Mouse (Mus musculus) kidney, postnatal 0 days (tissue): ENCODE results near the gene Sbpl. TPM values are rescaled to one million over a fixed set of nuclear protein-coding genes. Genes with fewer than 3 reads are reported as not detected.

ENCODE experiments used
- ATAC-seq: fragments of 200-750 bp; cut with Nextera tagmentation; replicated peaks from 2 replicates; pipeline ENCODE4 v1.8.0; 2017; ENCODE audit warnings: low read depth, moderate number of reproducible peaks, moderate TSS enrichment, moderate library complexity; ENCODE audit not compliant: low FRiP score
- DNase-seq: peaks from one replicate; pipeline ENCODE4 v3.0.0-alpha.2; 2016; ENCODE audit warnings: low spot score
- H3K27ac ChIP-seq: fragments of 300-500 bp; sonication (generic); 2 replicates; pipeline ENCODE4 v1.5.1; 2014; ENCODE audit warnings: mild to moderate bottlenecking
- H3K27me3 ChIP-seq: fragments of 300-500 bp; sonication (generic); 2 replicates; pipeline ENCODE4 v1.6.1; 2014; ENCODE audit warnings: low read length, mixed read lengths; ENCODE audit not compliant: insufficient read depth
- H3K36me3 ChIP-seq: fragments of 300-500 bp; sonication (generic); 2 replicates; pipeline ENCODE4 v1.6.1; 2014; ENCODE audit warnings: low read length, mixed read lengths; ENCODE audit not compliant: insufficient read depth
- H3K4me1 ChIP-seq: fragments of 300-500 bp; sonication (generic); replicated peaks from 2 replicates; pipeline ENCODE4 v1.6.1; 2014; ENCODE audit warnings: antibody characterized with exemption, low read length, mixed read lengths; ENCODE audit not compliant: insufficient read depth
- H3K4me2 ChIP-seq: fragments of 300-500 bp; sonication (generic); 2 replicates; pipeline ENCODE4 v1.6.1; 2014; ENCODE audit warnings: mild to moderate bottlenecking, low read length, moderate library complexity, mixed read lengths
- H3K4me3 ChIP-seq: fragments of 300-500 bp; sonication (generic); replicated peaks from 2 replicates; pipeline ENCODE4 v1.5.1; 2014; ENCODE audit warnings: low read depth, low read length
- H3K9ac ChIP-seq: fragments of 300-500 bp; sonication (generic); 2 replicates; pipeline ENCODE4 v1.6.1; 2014; ENCODE audit warnings: low read depth, low read length
- H3K9me3 ChIP-seq: fragments of 300-500 bp; sonication (generic); replicated peaks from 2 replicates; pipeline ENCODE4 v1.6.1; 2016; ENCODE audit warnings: low read length, inconsistent platforms, mixed read lengths
- CTCF ChIP-seq: IDR thresholded peaks from 2 replicates; pipeline ENCODE4 v1.5.1; 2016; ENCODE audit warnings: antibody characterized with exemption, low read depth, mild to moderate bottlenecking, moderate library complexity
- WGBS: fragments of 180-500 bp; shearing (Covaris S2); extraction: QIAGEN DNeasy Blood & Tissue Kit; methylation state at CpG from one replicate; pipeline ENCODE4 v1.1.7; 2014; 5-methylcytosine and 5-hydroxymethylcytosine counted together
- polyA plus RNA-seq: library from polyadenylated mRNA; unstranded; fragments of >200 nt; fragmentation: Nextera tagmentation; extraction: Ambion mirVana; gene quantifications from 2 replicates; pipeline ENCODE4 v1.2.1, GENCODE M21; 2015

Sbpl gene
- polyA plus RNA-seq, 1 experiment from 2014 or later = not detected

DNA sequence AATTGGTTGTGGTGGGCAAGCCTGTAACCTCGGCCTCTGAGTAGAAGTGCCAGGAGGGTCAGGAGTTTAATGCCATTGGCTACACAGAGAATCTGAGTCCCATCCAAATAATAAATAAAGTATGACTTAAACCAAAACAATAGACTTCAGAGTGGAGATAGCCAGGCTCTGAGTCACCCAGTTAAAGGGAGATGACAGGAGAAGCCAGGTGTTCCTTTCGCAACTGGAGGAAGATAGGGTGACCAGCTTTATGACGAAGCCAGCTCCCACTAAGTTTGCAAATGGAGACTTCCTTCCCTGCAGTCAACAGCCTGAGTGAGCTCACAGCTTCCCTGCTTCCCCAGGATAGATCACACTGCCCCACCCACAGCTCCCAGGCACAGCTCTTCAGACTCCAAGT, 24.4 kb upstream of the Sbpl start:
- no peak overlapping the region for H3K27ac ChIP-seq
- no peaks in the 10 kb centered on the region for H3K36me3 ChIP-seq
- DNase-seq (no peak), ATAC-seq (no peak)
- H3K4me3 ChIP-seq = no peak overlapping the region
- no peaks in the 10 kb centered on the region for H3K4me1 ChIP-seq
- H3K27me3 ChIP-seq = no peaks in the 10 kb centered on the region
- WGBS = 40% methylated on average over 3 of the region's 3 CpGs
- H3K9ac ChIP-seq = no peak overlapping the region
- H3K9me3 ChIP-seq = no peaks in the 10 kb centered on the region
- no peak overlapping the region for H3K4me2 ChIP-seq
- no peak for TF ChIP-seq CTCF

DNA sequence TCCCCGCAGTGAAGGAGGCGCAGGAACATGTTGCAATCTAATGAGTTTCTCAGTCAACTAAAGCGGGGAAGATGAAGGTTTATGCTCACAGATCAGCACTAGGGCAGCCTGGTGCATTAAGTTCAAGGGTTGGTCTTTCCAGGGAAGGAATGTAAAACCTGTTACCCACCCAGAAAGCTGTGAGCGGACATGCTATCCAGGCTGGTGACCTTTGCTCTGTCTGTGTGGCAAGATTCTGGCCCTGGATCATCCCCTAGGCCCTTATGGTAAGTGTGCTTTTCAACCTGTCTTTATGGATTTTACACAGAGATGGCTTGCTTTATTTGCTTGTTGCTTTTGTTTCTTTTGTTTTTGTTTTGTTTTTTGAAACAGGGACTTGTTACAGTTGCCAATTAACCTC, 21.6 kb upstream of the Sbpl start:
- 75% methylated on average over 4 of the region's 4 CpGs for WGBS
- no peak overlapping the region for H3K4me3 ChIP-seq
- no peaks in the 10 kb centered on the region for H3K9me3 ChIP-seq
- H3K36me3 ChIP-seq = no peaks in the 10 kb centered on the region
- no peaks in the 10 kb centered on the region for H3K4me1 ChIP-seq
- no peak overlapping the region for H3K4me2 ChIP-seq
- peak; percentile 60; the same call in 1 of the 2 replicates for ATAC-seq
- H3K9ac ChIP-seq = no peak overlapping the region
- no peak for TF ChIP-seq CTCF
- 0 out of 2 replicates have a peak overlapping the region, but pooled peaks have one; percentile 31 for H3K27ac ChIP-seq
- H3K27me3 ChIP-seq = no peaks in the 10 kb centered on the region
- no peak for DNase-seq

DNA sequence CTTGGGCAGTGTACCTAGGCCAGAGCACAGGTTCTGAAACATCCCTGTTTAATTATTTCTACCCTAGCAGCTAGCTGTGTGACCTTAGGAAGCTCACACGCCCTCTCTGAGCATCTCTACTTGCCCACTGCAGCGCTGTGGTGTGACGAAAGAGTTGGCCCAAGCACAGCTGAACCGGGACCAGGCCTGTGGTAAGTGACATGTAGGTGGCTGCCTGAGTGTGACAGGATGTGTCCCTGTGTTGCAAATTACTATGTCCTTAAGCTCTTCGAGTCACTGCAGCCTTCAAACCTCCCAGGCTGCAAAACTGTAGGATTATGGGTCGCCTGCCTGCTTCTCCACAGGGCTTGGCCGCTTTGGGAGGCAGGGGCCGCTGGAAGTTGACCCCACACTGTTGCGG, 16.2 kb upstream of the Sbpl start:
- Histone ChIP-seq H3K27me3 (no peaks in the 10 kb centered on the region), H3K9me3 (no peaks in the 10 kb centered on the region), H3K36me3 (no peaks in the 10 kb centered on the region), H3K4me2 (no peak overlapping the region), H3K27ac (no peak overlapping the region), H3K4me1 (no peaks in the 10 kb centered on the region), H3K4me3 (no peak overlapping the region), H3K9ac (no peak overlapping the region)
- TF ChIP-seq CTCF = no peak
- no peak for ATAC-seq
- 85% methylated on average over 9 of the region's 9 CpGs for WGBS
- DNase-seq = no peak

DNA sequence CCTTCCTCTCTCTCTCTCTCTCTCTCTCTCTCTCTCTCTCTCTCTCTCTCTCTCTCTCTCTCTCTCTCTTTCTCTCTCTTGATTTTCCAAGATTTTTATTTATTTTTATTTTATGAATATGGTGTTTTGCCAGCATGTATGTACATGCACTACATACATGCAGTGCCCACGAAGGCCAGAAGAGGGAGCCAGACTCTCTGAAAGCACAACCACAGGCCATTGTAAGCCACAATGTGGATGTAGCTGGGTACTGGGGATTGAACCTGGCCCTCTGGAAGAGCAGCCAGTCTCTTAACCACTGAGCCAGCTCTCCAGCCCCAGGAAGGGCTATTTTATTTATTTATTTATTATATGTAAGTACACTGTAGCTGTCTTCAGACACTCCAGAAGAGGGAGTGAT, 14.2 kb upstream of the Sbpl start:
- WGBS = 0% methylated on average over 1 of the region's 1 CpGs
- no peak for ATAC-seq

DNA sequence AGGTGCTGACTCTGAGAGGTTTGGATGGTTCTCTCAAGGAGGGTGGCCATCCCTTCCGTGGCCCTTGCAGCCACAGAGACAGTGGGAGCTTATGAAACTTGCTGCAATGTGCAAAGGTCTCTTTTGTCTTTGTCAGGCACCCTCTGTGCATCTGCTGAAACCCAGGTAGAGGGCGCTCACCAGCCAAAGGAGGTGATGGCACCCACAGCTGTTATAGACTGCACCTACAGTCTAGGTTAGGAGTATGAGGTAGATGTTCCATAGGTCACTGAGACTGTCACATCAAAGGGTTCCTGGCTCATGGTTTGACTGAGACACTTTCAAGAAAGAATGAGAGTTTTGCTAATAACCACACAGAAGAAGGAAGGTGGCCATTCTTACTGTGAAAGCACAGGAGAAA, 13.7 kb upstream of the Sbpl start:
- no peak overlapping the region for H3K27ac ChIP-seq
- no peaks in the 10 kb centered on the region for H3K36me3 ChIP-seq
- WGBS = 69% methylated on average over 2 of the region's 2 CpGs
- no peak overlapping the region for H3K9ac ChIP-seq
- H3K4me1 ChIP-seq = no peaks in the 10 kb centered on the region
- no peak overlapping the region for H3K4me3 ChIP-seq
- ATAC-seq (no peak; the same call in 1 of the 2 replicates), DNase-seq (no peak)
- H3K27me3 ChIP-seq = no peaks in the 10 kb centered on the region
- no peaks in the 10 kb centered on the region for H3K9me3 ChIP-seq
- H3K4me2 ChIP-seq = no peak overlapping the region
- TF ChIP-seq CTCF = peak; percentile 35; the same call in 1 of the 2 replicates

More for the DNA sequence above, 14.2 kb upstream of the Sbpl start:
- Histone ChIP-seq H3K27me3 (no peaks in the 10 kb centered on the region), H3K27ac (no peak overlapping the region), H3K36me3 (no peaks in the 10 kb centered on the region), H3K9me3 (no peaks in the 10 kb centered on the region), H3K9ac (no peak overlapping the region), H3K4me1 (no peaks in the 10 kb centered on the region), H3K4me3 (no peak overlapping the region), H3K4me2 (no peak overlapping the region)
- TF ChIP-seq CTCF = peak; percentile 77
- peak; percentile 64 for DNase-seq

DNA sequence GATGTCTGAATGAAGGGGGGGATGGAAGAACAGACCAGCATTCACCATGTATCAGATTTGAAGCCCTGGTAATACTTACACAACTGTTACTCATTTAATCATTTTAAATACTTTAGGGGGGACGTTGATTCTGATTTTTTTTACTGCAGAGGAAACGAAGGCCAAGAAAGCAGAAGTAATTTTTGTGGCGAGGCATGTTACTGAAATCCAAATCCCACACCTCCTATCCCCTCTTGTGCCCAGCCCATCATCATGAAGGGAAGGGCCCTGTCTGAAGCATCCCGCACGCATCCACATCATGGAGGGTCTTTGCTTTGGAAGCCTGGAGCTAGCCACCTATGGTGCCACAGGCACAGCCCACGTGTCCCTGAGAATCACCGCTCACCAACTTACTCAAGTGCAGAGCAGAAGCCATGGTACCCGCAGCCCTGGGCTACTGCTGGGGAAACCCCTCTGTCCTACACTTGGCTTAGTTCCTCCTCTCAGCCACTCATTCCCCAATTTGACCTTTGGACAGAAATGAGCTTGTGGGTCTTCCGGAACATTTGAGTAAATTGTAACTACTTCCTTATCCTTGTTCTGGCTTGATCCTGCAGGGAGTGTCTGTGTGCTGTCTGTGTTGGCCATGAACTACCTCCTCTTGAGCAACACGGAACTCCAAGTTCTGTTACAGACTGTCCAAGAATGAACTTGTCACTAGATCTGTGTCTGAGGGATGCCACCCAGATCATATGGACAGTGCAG, 11.8 kb upstream of the Sbpl start:
- Histone ChIP-seq H3K27ac (no peak overlapping the region), H3K27me3 (no peaks in the 10 kb centered on the region), H3K9me3 (no peaks in the 10 kb centered on the region), H3K4me3 (no peak overlapping the region), H3K9ac (no peak overlapping the region), H3K4me1 (no peaks in the 10 kb centered on the region), H3K36me3 (no peaks in the 10 kb centered on the region), H3K4me2 (no peak overlapping the region)
- peak; percentile 41 for DNase-seq
- 84% methylated on average over 10 of the region's 10 CpGs for WGBS
- peak; percentile 70 for ATAC-seq
- TF ChIP-seq CTCF = no peak
